Mouse (Mus musculus): ENCODE results near the gene Lrrc42. TPM values are rescaled to one million over a fixed set of nuclear protein-coding genes. Genes with fewer than 3 reads are reported as not detected.

The Lrrc42 gene
- polyA plus RNA-seq, 1 experiment: 28.6 TPM

DNA sequence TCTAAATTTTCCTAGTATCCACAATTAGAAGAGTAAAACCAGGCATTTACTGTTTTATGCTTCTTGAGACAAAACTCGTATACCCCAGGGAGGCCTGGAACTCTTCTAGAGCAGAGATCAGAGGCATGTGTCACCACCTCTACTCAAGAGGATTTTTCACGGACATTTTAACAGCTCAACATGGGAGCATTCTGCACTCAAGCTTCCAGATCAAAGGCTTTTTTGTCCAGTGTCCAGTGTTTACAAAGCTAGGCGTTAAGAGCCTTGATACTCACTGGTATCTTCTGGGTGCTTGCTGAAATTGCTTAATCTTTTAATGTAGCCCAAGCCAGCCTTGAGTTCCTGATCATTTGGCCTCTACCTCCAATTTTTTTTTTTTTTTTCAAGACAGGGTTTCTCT, 21.1 kb downstream of the Lrrc42 start:
- no peaks in the 10 kb centered on the region for H3K27me3 ChIP-seq (ENCODE audit: control insufficient read depth, insufficient read depth, low read length)
- no peak overlapping the region for H3K4me3 ChIP-seq (ENCODE audit: control insufficient read depth, low read depth, low read length)
- TF ChIP-seq POLR2A (IDR thresholded peaks at IDR 0.05; ENCODE audit: control insufficient read depth, low read depth, low read length) (no peak), CTCF (IDR thresholded peaks at IDR 0.05; ENCODE audit: control insufficient read depth, insufficient read depth, insufficient replicate concordance, low read depth, low read length) (no peak)
- H3K36me3 ChIP-seq (ENCODE audit: control insufficient read depth, insufficient read depth, low read length): peaks cover 7% of the 10 kb centered on the region
- no peak overlapping the region for H3K27ac ChIP-seq (ENCODE audit: control insufficient read depth, insufficient read depth, low read depth, low read length)
- H3K4me1 ChIP-seq (ENCODE audit: control insufficient read depth, insufficient read depth, low read length): no peaks in the 10 kb centered on the region

- Histone ChIP-seq H3K27me3 (ENCODE audit: control insufficient read depth, insufficient read depth, low read length) (no peaks in the 10 kb centered on the region), H3K36me3 (ENCODE audit: control insufficient read depth, insufficient read depth, low read length) (no peaks in the 10 kb centered on the region), H3K4me1 (ENCODE audit: control insufficient read depth, insufficient read depth, low read length) (no peaks in the 10 kb centered on the region; the same call in 1 of the 2 replicates), H3K4me3 (ENCODE audit: control insufficient read depth, low read depth, low read length) (no peak overlapping the region), H3K27ac (ENCODE audit: control insufficient read depth, insufficient read depth, low read depth, low read length) (no peak overlapping the region)
- no peak for TF ChIP-seq CTCF (IDR thresholded peaks at IDR 0.05; ENCODE audit: control insufficient read depth, insufficient read depth, insufficient replicate concordance, low read depth, low read length)
- no peak for TF ChIP-seq POLR2A (IDR thresholded peaks at IDR 0.05; ENCODE audit: control insufficient read depth, low read depth, low read length)
Measured at GRCm38 (mm10) chr4:107226313-107226712, 27.0 kb downstream of the Lrrc42 start.

- no peaks in the 10 kb centered on the region for H3K36me3 ChIP-seq (ENCODE audit: control insufficient read depth, insufficient read depth, low read length)
- no peak overlapping the region for H3K27ac ChIP-seq (ENCODE audit: control insufficient read depth, insufficient read depth, low read depth, low read length)
- no peaks in the 10 kb centered on the region for H3K27me3 ChIP-seq (ENCODE audit: control insufficient read depth, insufficient read depth, low read length)
- TF ChIP-seq CTCF (IDR thresholded peaks at IDR 0.05; ENCODE audit: control insufficient read depth, insufficient read depth, insufficient replicate concordance, low read depth, low read length) (no peak), POLR2A (IDR thresholded peaks at IDR 0.05; ENCODE audit: control insufficient read depth, low read depth, low read length) (no peak)
- H3K4me3 ChIP-seq (ENCODE audit: control insufficient read depth, low read depth, low read length): no peak overlapping the region
- H3K4me1 ChIP-seq (ENCODE audit: control insufficient read depth, insufficient read depth, low read length): no peaks in the 10 kb centered on the region; the same call in 1 of the 2 replicates
Measured at GRCm38 (mm10) chr4:107223225-107224204, 29.8 kb downstream of the Lrrc42 start.

DNA sequence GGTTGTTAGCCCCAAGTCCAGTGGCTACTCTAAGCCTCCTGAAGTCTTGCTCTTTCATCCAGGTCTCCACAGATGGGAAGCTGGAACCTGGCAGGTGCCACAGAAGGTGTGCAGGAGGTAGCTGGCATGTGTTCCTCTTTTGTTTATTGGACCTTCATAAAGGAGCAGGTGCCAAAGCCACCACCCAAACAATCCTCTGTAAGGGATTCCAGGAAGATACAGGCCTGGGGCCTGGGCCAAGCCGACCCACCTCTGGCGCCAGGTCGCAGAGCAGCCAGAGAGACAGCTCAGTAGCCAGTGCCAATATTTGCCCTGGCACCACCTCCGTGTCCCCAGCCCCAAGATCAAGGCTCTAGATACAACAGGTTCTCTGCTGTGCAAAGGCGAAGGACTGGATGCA, 31.8 kb downstream of the Lrrc42 start:
- H3K36me3 ChIP-seq (ENCODE audit: control insufficient read depth, insufficient read depth, low read length): no peaks in the 10 kb centered on the region
- no peaks in the 10 kb centered on the region; the same call in 1 of the 2 replicates for H3K4me1 ChIP-seq (ENCODE audit: control insufficient read depth, insufficient read depth, low read length)
- TF ChIP-seq CTCF (IDR thresholded peaks at IDR 0.05; ENCODE audit: control insufficient read depth, insufficient read depth, insufficient replicate concordance, low read depth, low read length): no peak
- no peak for TF ChIP-seq POLR2A (IDR thresholded peaks at IDR 0.05; ENCODE audit: control insufficient read depth, low read depth, low read length)
- H3K4me3 ChIP-seq (ENCODE audit: control insufficient read depth, low read depth, low read length): no peak overlapping the region
- H3K27me3 ChIP-seq (ENCODE audit: control insufficient read depth, insufficient read depth, low read length): no peaks in the 10 kb centered on the region
- no peak overlapping the region for H3K27ac ChIP-seq (ENCODE audit: control insufficient read depth, insufficient read depth, low read depth, low read length)

DNA sequence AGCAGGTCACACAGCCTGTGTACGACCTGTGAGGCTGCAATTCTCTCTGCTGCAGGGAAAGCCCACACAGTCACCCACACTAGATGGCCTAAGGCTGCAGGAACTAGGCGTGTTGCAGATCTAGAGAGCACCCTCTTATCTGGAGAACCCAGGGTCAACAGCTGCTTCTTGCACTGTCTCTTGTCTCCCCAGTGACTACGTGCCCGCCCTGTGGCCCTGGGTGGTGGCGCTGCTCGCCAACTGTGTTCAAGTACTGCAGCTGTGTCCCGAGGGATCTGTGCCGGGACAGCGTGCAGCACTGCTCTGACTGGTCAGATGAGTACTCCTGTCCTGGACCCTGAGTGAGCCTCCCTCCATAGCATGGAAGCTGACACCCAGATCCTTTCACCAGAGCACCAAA, 35.8 kb downstream of the Lrrc42 start:
- Histone ChIP-seq H3K4me3 (ENCODE audit: control insufficient read depth, low read depth, low read length) (no peak overlapping the region), H3K27me3 (ENCODE audit: control insufficient read depth, insufficient read depth, low read length) (no peaks in the 10 kb centered on the region), H3K27ac (ENCODE audit: control insufficient read depth, insufficient read depth, low read depth, low read length) (no peak overlapping the region), H3K4me1 (ENCODE audit: control insufficient read depth, insufficient read depth, low read length) (no peaks in the 10 kb centered on the region; the same call in 1 of the 2 replicates), H3K36me3 (ENCODE audit: control insufficient read depth, insufficient read depth, low read length) (no peaks in the 10 kb centered on the region)
- TF ChIP-seq POLR2A (IDR thresholded peaks at IDR 0.05; ENCODE audit: control insufficient read depth, low read depth, low read length) (no peak), CTCF (IDR thresholded peaks at IDR 0.05; ENCODE audit: control insufficient read depth, insufficient read depth, insufficient replicate concordance, low read depth, low read length) (no peak)

GRCm38 (mm10) chr4:107213279-107214011, 39.9 kb downstream of the Lrrc42 start:
- TF ChIP-seq POLR2A (IDR thresholded peaks at IDR 0.05; ENCODE audit: control insufficient read depth, low read depth, low read length) (no peak), CTCF (IDR thresholded peaks at IDR 0.05; ENCODE audit: control insufficient read depth, insufficient read depth, insufficient replicate concordance, low read depth, low read length) (no peak)
- Histone ChIP-seq H3K36me3 (ENCODE audit: control insufficient read depth, insufficient read depth, low read length) (no peaks in the 10 kb centered on the region), H3K4me3 (ENCODE audit: control insufficient read depth, low read depth, low read length) (no peak overlapping the region), H3K27ac (ENCODE audit: control insufficient read depth, insufficient read depth, low read depth, low read length) (no peak overlapping the region), H3K4me1 (ENCODE audit: control insufficient read depth, insufficient read depth, low read length) (no peaks in the 10 kb centered on the region), H3K27me3 (ENCODE audit: control insufficient read depth, insufficient read depth, low read length) (no peaks in the 10 kb centered on the region)

- no peaks in the 10 kb centered on the region for H3K36me3 ChIP-seq (ENCODE audit: control insufficient read depth, insufficient read depth, low read length)
- H3K27ac ChIP-seq (ENCODE audit: control insufficient read depth, insufficient read depth, low read depth, low read length): no peak overlapping the region
- no peak overlapping the region for H3K4me3 ChIP-seq (ENCODE audit: control insufficient read depth, low read depth, low read length)
- TF ChIP-seq CTCF (IDR thresholded peaks at IDR 0.05; ENCODE audit: control insufficient read depth, insufficient read depth, insufficient replicate concordance, low read depth, low read length): no peak
- H3K4me1 ChIP-seq (ENCODE audit: control insufficient read depth, insufficient read depth, low read length): no peaks in the 10 kb centered on the region
- no peaks in the 10 kb centered on the region for H3K27me3 ChIP-seq (ENCODE audit: control insufficient read depth, insufficient read depth, low read length)
Measured at GRCm38 (mm10) chr4:107211936-107212335, 41.4 kb downstream of the Lrrc42 start.
